Mouse (Mus musculus) limb, embryonic 14.5 days (tissue): ENCODE measurements around the gene Wnt9a. TPM values are rescaled to one million over a fixed set of nuclear protein-coding genes. Genes with fewer than 3 reads are reported as not detected.

Experiments used
- ATAC-seq: fragments of 200-750 bp; cut with Nextera tagmentation; 2 replicates; pipeline ENCODE4 v1.8.0; 2017; ENCODE audit warnings: low read depth, moderate number of reproducible peaks, moderate TSS enrichment; ENCODE audit not compliant: low FRiP score
- DNase-seq: peaks from one replicate; pipeline ENCODE4 v3.0.0-alpha.2; 2015; ENCODE audit warnings: low spot score
- H3K27ac ChIP-seq: fragments of 300-500 bp; sonication (generic); replicated peaks from 2 replicates; pipeline ENCODE4 v1.5.1; 2014; ENCODE audit warnings: low read depth, mild to moderate bottlenecking, low read length, moderate library complexity, mixed read lengths
- H3K27me3 ChIP-seq: fragments of 300-500 bp; sonication (generic); 2 replicates; pipeline ENCODE4 v1.6.1; 2014; ENCODE audit warnings: low read length, mixed read lengths; ENCODE audit not compliant: control insufficient read depth, insufficient read depth
- H3K36me3 ChIP-seq: fragments of 300-500 bp; sonication (generic); 2 replicates; pipeline ENCODE4 v1.6.1; 2014; ENCODE audit warnings: mild to moderate bottlenecking, low read length, moderate library complexity, mixed read lengths; ENCODE audit not compliant: control insufficient read depth, insufficient read depth
- H3K4me1 ChIP-seq: fragments of 300-500 bp; sonication (generic); 2 replicates; pipeline ENCODE4 v1.6.1; 2014; ENCODE audit warnings: antibody characterized with exemption, low read length, mixed read lengths; ENCODE audit not compliant: control insufficient read depth, insufficient read depth
- H3K4me2 ChIP-seq: fragments of 300-500 bp; sonication (generic); replicated peaks from 2 replicates; pipeline ENCODE4 v1.6.1; 2014; ENCODE audit warnings: low read depth, mild to moderate bottlenecking, low read length, moderate library complexity; ENCODE audit not compliant: severe bottlenecking
- H3K4me3 ChIP-seq: fragments of 300-500 bp; sonication (generic); replicated peaks from 2 replicates; pipeline ENCODE4 v1.5.1; 2014; ENCODE audit warnings: low read length
- H3K9ac ChIP-seq: fragments of 300-500 bp; sonication (generic); 2 replicates; pipeline ENCODE4 v1.6.1; 2014; ENCODE audit warnings: mild to moderate bottlenecking, low read depth, low read length, moderate library complexity; ENCODE audit not compliant: severe bottlenecking
- H3K9me3 ChIP-seq: fragments of 300-500 bp; sonication (generic); 2 replicates; pipeline ENCODE4 v1.6.1; 2016; ENCODE audit warnings: low read length; ENCODE audit not compliant: control insufficient read depth
- POLR2A ChIP-seq: fragments of 200-500 bp; IDR thresholded peaks from 2 replicates; pipeline ENCODE4 v1.8.0; 2012; ENCODE audit warnings: inconsistent platforms, mild to moderate bottlenecking, moderate library complexity, borderline replicate concordance; ENCODE audit not compliant: insufficient read depth, insufficient read length; ENCODE audit errors: extremely low read depth
- WGBS: fragments of 180-500 bp; shearing (Covaris S2); extraction: QIAGEN DNeasy Blood & Tissue Kit; methylation state at CpG from one replicate; pipeline ENCODE4 v1.1.7; 2014; 5-methylcytosine and 5-hydroxymethylcytosine counted together
- polyA plus RNA-seq, 2 experiments: library from polyadenylated mRNA; depleted of rRNA in 1 of 2; stranded (reverse) in 1 of 2; unstranded in 1 of 2; fragments of >200 nt; fragmentation: Nextera tagmentation in 1 of 2; extraction: Ambion mirVana in 1 of 2; gene quantifications; 2 replicates each; pipeline versions ENCODE4 v1.2.1 to v1.2.3; 2012 to 2014

Gene Wnt9a
- polyA plus RNA-seq, 2 experiments, result 6.2 to 11.8 TPM

DNA sequence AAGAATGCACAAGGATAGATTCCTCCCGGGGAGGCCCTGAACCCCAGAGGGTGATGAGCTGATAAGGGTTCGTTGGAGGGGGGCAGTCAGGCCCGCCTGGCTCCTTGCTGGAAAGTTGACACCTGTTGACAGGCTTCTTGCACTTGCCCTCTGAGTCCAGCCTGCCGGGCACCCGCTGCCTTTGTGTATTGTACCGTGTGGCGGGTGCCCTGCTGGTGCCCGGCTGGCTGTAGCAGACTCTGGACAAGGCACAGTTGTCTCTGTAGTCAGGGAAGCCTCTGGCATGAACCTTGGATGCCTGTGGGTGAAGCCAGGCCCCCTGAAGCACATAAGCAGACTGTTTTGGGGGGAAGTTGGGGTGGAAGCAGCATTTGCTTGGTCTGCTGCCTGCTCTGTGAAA lies 5.8 kb downstream of the Wnt9a start:
- no peak for TF ChIP-seq POLR2A
- ATAC-seq, result no peak
- no peaks in the 10 kb centered on the region for H3K36me3 ChIP-seq
- H3K4me3 ChIP-seq, result no peak overlapping the region
- DNase-seq, result no peak
- H3K27ac ChIP-seq, result no peak overlapping the region
- no peaks in the 10 kb centered on the region for H3K9me3 ChIP-seq
- no peak overlapping the region for H3K9ac ChIP-seq
- 61% methylated on average over 8 of the region's 8 CpGs for WGBS
- H3K4me2 ChIP-seq, result no peak overlapping the region
- H3K4me1 ChIP-seq, result peaks cover 66% of the 10 kb centered on the region
- H3K27me3 ChIP-seq, result 0 out of 2 replicates have a peak, but pooled peaks cover 5% of the 10 kb centered on the region

- Histone ChIP-seq H3K36me3 (no peaks in the 10 kb centered on the region), H3K9me3 (no peaks in the 10 kb centered on the region), H3K27ac (no peak overlapping the region), H3K9ac (0 out of 2 replicates have a peak overlapping the region, but pooled peaks have one; percentile 28), H3K4me2 (no peak overlapping the region), H3K4me1 (peaks cover 63% of the 10 kb centered on the region), H3K4me3 (no peak overlapping the region), H3K27me3 (0 out of 2 replicates have a peak, but pooled peaks cover 3% of the 10 kb centered on the region)
- no peak for TF ChIP-seq POLR2A
- WGBS, result 55% methylated on average over 16 of the region's 17 CpGs
- DNase-seq, result no peak
- no peak for ATAC-seq
Observed at GRCm38 (mm10) chr11:59313029-59313811, 6.5 kb downstream of the Wnt9a start.

DNA sequence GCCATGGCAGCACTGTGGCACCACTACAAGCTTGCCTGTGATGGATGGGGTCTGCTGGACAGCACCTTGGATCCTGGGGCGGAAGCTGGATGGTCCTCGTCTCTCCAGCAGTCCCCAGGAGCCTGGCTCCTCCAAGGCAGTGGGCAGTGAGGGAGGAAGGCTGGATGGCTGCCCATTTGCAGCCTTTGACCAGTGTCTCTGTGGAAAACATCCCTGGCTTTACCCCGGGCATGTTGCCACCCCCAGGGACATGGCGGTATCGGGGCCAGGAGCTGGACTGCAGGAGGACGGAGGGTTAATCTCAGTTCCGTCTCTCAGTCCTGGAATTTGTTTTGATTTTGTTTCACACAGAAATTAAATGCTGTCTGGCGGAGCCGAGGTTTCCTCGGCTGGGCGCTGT lies 7.2 kb downstream of the Wnt9a start:
- no peak for TF ChIP-seq POLR2A
- no peak overlapping the region for H3K27ac ChIP-seq
- DNase-seq (no peak), ATAC-seq (no peak)
- no peaks in the 10 kb centered on the region for H3K9me3 ChIP-seq
- no peak overlapping the region; the same call in 1 of the 2 replicates for H3K4me2 ChIP-seq
- H3K36me3 ChIP-seq, result no peaks in the 10 kb centered on the region
- WGBS, result 54% methylated on average over 11 of the region's 11 CpGs
- H3K4me1 ChIP-seq, result peaks cover 55% of the 10 kb centered on the region
- 0 out of 2 replicates have a peak, but pooled peaks cover 3% of the 10 kb centered on the region for H3K27me3 ChIP-seq
- H3K9ac ChIP-seq, result 0 out of 2 replicates have a peak overlapping the region, but pooled peaks have one; percentile 28
- no peak overlapping the region for H3K4me3 ChIP-seq

GRCm38 (mm10) chr11:59316517-59316916 lies 9.8 kb downstream of the Wnt9a start:
- Histone ChIP-seq H3K27me3 (no peaks in the 10 kb centered on the region), H3K27ac (no peak overlapping the region), H3K4me3 (no peak overlapping the region), H3K36me3 (no peaks in the 10 kb centered on the region), H3K4me1 (peaks cover 31% of the 10 kb centered on the region), H3K9ac (no peak overlapping the region), H3K4me2 (no peak overlapping the region), H3K9me3 (no peaks in the 10 kb centered on the region; the same call in 1 of the 2 replicates)
- ATAC-seq (peak; percentile 38), DNase-seq (no peak)
- TF ChIP-seq POLR2A, result no peak
- WGBS, result 34% methylated on average over 6 of the region's 6 CpGs

- no peak for TF ChIP-seq POLR2A
- Histone ChIP-seq H3K36me3 (no peaks in the 10 kb centered on the region), H3K4me3 (no peak overlapping the region), H3K27me3 (no peaks in the 10 kb centered on the region), H3K9ac (no peak overlapping the region), H3K4me2 (no peak overlapping the region), H3K27ac (no peak overlapping the region), H3K4me1 (no peaks in the 10 kb centered on the region), H3K9me3 (no peaks in the 10 kb centered on the region; the same call in 1 of the 2 replicates)
- no peak for DNase-seq
- ATAC-seq, result peak; percentile 57
- WGBS, result 74% methylated on average over 3 of the region's 3 CpGs
Observed at GRCm38 (mm10) chr11:59322988-59323387, 16.3 kb downstream of the Wnt9a start.
